Mouse (Mus musculus): ENCODE results near the gene Gpr37l1. TPM values are rescaled to one million over a fixed set of nuclear protein-coding genes. Genes with fewer than 3 reads are reported as not detected.
A peak's percentile ranks its signal among the peaks of the same experiment; 100 is the strongest.

Gpr37l1 gene
- polyA plus RNA-seq (2012; rRNA removed): 555 and 600 TPM in 2 replicates

DNA sequence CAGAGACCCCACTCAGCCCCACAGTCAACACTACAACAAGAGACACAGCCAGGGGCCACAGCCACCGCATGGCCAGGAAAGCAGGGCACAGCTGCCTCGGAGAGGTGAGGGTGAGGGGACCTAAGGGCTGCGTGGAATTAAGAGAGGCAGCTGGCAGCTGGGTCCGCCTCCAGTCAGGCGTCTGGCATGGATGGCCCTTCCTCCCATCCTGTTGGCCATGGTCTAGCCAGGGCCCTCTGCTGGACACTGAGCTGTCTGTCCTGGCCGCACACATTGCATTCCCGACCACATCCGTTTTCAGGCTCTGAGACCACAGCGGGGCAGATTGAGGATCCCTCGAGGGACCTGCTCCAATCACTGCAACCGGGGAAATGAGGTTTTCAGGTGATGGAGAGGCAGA lies at the start of gene Gpr37l1:
Gene Gpr37l1, minus strand, starts transcription at position 247 of the 400 bp plus-strand sequence.
- Histone ChIP-seq H3K4me3 (replicated peaks; ENCODE audit: insufficient read depth, low read depth, low read length) (peak within 1 kb of the TSS; percentile 17), H3K27ac (ENCODE audit: insufficient read depth, low read length) (no peak within 1 kb of the TSS), H3K27me3 (ENCODE audit: control insufficient read depth, insufficient read depth, low read length) (no peaks in the 10 kb centered on the region), H3K4me1 (ENCODE audit: control insufficient read depth, insufficient read depth, low read length) (peaks cover 3% of the 10 kb centered on the region; the same call in 1 of the 2 replicates)
- WGBS: 28% methylated on average over 11 of the region's 11 CpGs
- TF ChIP-seq CTCF (IDR thresholded peaks at IDR 0.05; ENCODE audit: borderline replicate concordance, insufficient read depth, low read depth, low read length) (peak; percentile 22; the same call in 1 of the 2 replicates), POLR2A (IDR thresholded peaks at IDR 0.05; ENCODE audit: borderline replicate concordance, insufficient read depth, low read length) (no peak)
- peak in 1 of 2 experiments; percentile 53 for DNase-seq

DNA sequence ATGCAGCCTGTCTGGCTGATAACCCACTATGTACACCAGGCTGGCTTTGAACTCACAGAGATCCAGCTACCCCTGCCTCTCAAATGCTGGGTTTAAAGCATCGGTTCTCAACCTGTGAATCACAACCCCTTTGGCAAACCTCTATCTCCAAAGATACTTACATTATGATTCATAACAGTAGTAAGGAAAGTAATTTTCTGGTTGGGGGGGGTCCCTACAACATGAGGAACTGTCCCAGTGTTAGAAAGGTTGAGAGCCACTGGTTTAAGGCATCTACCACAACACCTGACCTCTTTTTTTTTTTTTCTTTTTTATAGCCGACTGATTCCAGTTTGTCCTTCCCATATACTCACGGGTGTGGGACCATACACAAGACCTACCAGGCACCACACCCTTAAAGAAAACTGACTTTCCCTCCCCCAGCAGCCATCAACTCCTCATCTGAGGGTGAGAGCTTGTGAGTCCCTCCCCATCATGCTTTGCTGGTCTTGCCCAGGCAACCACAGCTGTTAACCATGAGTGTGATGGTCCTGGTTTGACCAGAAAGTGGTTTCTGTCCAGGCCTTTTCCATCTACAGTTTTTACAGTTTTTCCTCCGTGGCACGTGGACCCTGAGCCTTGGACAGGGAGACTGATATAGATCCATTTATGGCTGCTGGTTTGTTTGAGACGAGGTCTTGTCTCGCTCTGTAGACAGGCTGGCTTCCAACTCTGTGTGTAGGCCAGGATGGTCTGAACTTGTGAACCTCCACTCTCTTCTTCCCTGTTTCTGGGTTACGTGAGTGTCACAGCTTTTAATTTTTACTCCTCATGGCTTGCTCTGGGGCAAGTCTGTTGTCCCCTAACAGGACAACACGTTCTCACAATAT lies 46.5 kb upstream of the Gpr37l1 start:
- Histone ChIP-seq H3K27ac (ENCODE audit: insufficient read depth, low read length) (no peak overlapping the region), H3K4me3 (replicated peaks; ENCODE audit: insufficient read depth, low read depth, low read length) (no peak overlapping the region), H3K4me1 (ENCODE audit: control insufficient read depth, insufficient read depth, low read length) (no peaks in the 10 kb centered on the region), H3K27me3 (ENCODE audit: control insufficient read depth, insufficient read depth, low read length) (no peaks in the 10 kb centered on the region)
- no peak for DNase-seq
- TF ChIP-seq POLR2A (IDR thresholded peaks at IDR 0.05; ENCODE audit: borderline replicate concordance, insufficient read depth, low read length) (no peak), CTCF (IDR thresholded peaks at IDR 0.05; ENCODE audit: borderline replicate concordance, insufficient read depth, low read depth, low read length) (no peak)
- WGBS: 90% methylated on average over 9 of the region's 9 CpGs

DNA sequence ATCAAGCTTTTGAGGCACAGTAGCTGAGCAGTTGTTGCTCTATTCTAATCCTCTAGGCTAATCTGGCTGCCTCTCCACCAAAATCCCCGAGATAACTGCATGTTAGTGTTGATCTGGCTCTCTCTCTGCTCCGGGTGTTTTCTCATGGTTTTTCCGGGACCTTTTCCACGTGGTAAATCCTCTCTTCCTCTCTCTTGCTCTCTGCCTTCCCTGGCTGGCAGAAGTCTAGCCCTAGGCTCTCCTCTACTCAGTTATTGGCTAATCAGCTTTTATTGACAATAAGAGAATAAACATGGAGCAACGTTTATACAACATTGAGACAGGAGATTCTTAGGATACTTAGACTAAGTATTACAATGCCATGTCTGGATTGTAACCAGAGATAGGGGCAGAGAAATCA lies 42.9 kb upstream of the Gpr37l1 start:
- Histone ChIP-seq H3K27me3 (ENCODE audit: control insufficient read depth, insufficient read depth, low read length) (no peaks in the 10 kb centered on the region), H3K4me1 (ENCODE audit: control insufficient read depth, insufficient read depth, low read length) (no peaks in the 10 kb centered on the region), H3K27ac (ENCODE audit: insufficient read depth, low read length) (no peak overlapping the region), H3K4me3 (replicated peaks; ENCODE audit: insufficient read depth, low read depth, low read length) (no peak overlapping the region)
- WGBS: 57% methylated on average over 5 of the region's 5 CpGs
- DNase-seq: no peak
- TF ChIP-seq POLR2A (IDR thresholded peaks at IDR 0.05; ENCODE audit: borderline replicate concordance, insufficient read depth, low read length) (no peak), CTCF (IDR thresholded peaks at IDR 0.05; ENCODE audit: borderline replicate concordance, insufficient read depth, low read depth, low read length) (no peak)

DNA sequence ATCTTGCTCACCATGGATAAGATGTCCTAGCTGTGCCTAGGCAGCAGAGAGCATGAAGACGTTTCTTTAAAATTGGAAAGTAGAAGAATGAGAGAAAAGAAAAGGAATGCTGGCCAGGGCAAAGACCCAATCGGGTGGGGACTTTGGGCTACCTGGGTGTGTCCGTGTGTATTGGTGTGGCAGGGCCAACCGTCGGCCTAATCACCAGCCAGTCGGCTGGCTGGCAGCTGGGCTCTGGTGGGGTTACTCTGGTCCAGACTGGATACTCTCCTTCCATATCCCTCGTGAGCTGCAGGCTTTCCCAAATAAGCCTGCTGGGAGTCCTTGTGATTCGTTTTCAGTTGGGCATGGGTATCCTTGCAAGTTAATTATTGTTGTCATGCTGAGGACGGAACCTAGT lies 41.2 kb upstream of the Gpr37l1 start:
- Histone ChIP-seq H3K4me3 (replicated peaks; ENCODE audit: insufficient read depth, low read depth, low read length) (no peak overlapping the region), H3K27ac (ENCODE audit: insufficient read depth, low read length) (no peak overlapping the region), H3K4me1 (ENCODE audit: control insufficient read depth, insufficient read depth, low read length) (no peaks in the 10 kb centered on the region), H3K27me3 (ENCODE audit: control insufficient read depth, insufficient read depth, low read length) (no peaks in the 10 kb centered on the region)
- 67% methylated on average over 9 of the region's 9 CpGs for WGBS
- TF ChIP-seq POLR2A (IDR thresholded peaks at IDR 0.05; ENCODE audit: borderline replicate concordance, insufficient read depth, low read length): no peak
- no peak for TF ChIP-seq CTCF (IDR thresholded peaks at IDR 0.05; ENCODE audit: borderline replicate concordance, insufficient read depth, low read depth, low read length)
- no peak for DNase-seq

- no peaks in the 10 kb centered on the region for H3K4me1 ChIP-seq (ENCODE audit: control insufficient read depth, insufficient read depth, low read length)
- no peak for DNase-seq
- 94% methylated on average over 14 of the region's 14 CpGs for WGBS
- H3K4me3 ChIP-seq (replicated peaks; ENCODE audit: insufficient read depth, low read depth, low read length): no peak overlapping the region
- no peaks in the 10 kb centered on the region for H3K27me3 ChIP-seq (ENCODE audit: control insufficient read depth, insufficient read depth, low read length)
- TF ChIP-seq POLR2A (IDR thresholded peaks at IDR 0.05; ENCODE audit: borderline replicate concordance, insufficient read depth, low read length) (no peak), CTCF (IDR thresholded peaks at IDR 0.05; ENCODE audit: borderline replicate concordance, insufficient read depth, low read depth, low read length) (no peak)
- H3K27ac ChIP-seq (ENCODE audit: insufficient read depth, low read length): no peak overlapping the region
Observed at GRCm38 (mm10) chr1:135206586-135207339, 39.3 kb upstream of the Gpr37l1 start.

DNA sequence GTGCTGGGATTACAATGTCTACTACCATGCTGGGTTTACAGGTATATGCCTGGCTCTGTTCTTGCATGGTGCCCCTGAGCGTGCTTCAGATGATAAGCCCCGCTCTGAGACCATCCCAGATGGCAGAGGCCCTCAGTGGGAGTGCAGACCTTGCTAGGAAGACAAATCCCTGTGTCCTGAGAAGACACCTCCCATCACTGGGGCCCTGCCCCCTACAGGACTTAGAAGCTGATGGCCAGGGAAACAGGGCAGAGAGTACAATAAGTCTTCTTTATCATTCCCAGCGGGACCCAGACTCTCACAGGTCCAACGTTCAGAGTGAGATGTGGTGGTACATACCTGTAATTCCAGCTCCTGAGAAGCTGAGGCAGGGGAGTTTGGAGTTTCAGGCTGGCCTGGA lies 37.8 kb upstream of the Gpr37l1 start:
- TF ChIP-seq POLR2A (IDR thresholded peaks at IDR 0.05; ENCODE audit: borderline replicate concordance, insufficient read depth, low read length) (no peak), CTCF (IDR thresholded peaks at IDR 0.05; ENCODE audit: borderline replicate concordance, insufficient read depth, low read depth, low read length) (no peak)
- H3K4me1 ChIP-seq (ENCODE audit: control insufficient read depth, insufficient read depth, low read length): no peaks in the 10 kb centered on the region
- no peaks in the 10 kb centered on the region for H3K27me3 ChIP-seq (ENCODE audit: control insufficient read depth, insufficient read depth, low read length)
- WGBS: 71% methylated on average over 4 of the region's 4 CpGs
- no peak for DNase-seq
- H3K4me3 ChIP-seq (replicated peaks; ENCODE audit: insufficient read depth, low read depth, low read length): no peak overlapping the region
- no peak overlapping the region for H3K27ac ChIP-seq (ENCODE audit: insufficient read depth, low read length)

DNA sequence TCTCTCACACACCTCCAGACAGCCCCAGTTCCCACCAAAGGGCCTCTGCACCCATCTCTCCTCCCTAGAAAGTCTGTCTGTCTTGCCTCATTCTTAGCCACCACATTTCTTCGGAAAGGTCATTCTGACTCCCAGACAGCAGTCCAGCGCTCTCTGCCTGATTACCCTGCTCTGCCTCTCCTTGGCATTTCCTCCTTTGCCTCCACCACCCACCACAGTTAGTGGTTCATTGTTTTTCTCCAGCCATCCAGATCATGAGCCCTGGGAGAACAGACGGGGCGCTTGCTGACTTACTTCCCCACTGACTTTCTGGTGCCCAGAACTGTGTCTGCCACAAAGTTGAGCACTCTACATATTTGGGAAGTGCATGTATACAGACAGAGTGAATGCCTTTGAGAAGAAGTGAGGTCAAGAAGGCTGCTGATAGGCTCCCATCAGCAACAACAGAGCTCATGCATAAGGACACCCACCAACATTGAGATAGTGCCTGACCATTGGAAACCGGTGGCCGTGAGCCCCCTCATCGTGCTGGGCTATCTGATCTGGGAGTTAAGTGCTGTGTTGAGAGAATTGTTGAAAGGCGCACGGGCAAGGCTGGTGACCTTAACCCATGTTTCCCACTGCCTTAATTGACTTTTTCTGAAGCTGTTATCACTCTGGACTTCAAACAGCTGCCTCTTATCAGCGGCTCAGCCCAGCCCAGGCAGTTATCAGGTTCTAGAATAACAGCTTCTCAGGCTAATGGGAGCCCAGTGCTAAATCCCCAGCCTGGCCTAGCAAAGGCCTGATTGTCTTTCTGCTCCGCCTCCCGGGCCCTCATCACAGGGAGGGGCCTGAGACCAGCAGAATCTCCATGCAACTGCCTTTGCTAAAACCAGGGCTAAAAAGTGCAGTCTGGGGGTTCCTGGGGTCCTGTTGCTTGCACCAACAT lies 37.0 kb upstream of the Gpr37l1 start:
- DNase-seq: no peak
- 53% methylated on average over 12 of the region's 12 CpGs for WGBS
- no peak for TF ChIP-seq CTCF (IDR thresholded peaks at IDR 0.05; ENCODE audit: borderline replicate concordance, insufficient read depth, low read depth, low read length)
- Histone ChIP-seq H3K27me3 (ENCODE audit: control insufficient read depth, insufficient read depth, low read length) (no peaks in the 10 kb centered on the region), H3K27ac (ENCODE audit: insufficient read depth, low read length) (no peak overlapping the region), H3K4me3 (replicated peaks; ENCODE audit: insufficient read depth, low read depth, low read length) (no peak overlapping the region), H3K4me1 (ENCODE audit: control insufficient read depth, insufficient read depth, low read length) (no peaks in the 10 kb centered on the region)
